Mouse (Mus musculus) olfactory bulb, adult 2 months (tissue): Measurements from ENCODE around the gene Rfx8. TPM values are rescaled to one million over a fixed set of nuclear protein-coding genes. Genes with fewer than 3 reads are reported as not detected.

Experiments used
- H3K27ac ChIP-seq: fragments of 200-500 bp; 2 replicates; pipeline ENCODE4 v1.5.1; 2012; ENCODE audit warnings: low read depth, low read length; ENCODE audit not compliant: insufficient read depth
- H3K4me1 ChIP-seq: fragments of 200-500 bp; 2 replicates; pipeline ENCODE4 v1.6.1; 2012; ENCODE audit warnings: low read length; ENCODE audit not compliant: control insufficient read depth, insufficient read depth
- H3K4me3 ChIP-seq: fragments of 200-500 bp; 2 replicates; pipeline ENCODE4 v1.5.1; 2012; ENCODE audit warnings: mild to moderate bottlenecking, low read depth, low read length, moderate library complexity; ENCODE audit not compliant: insufficient read depth
- CTCF ChIP-seq: fragments of 200-500 bp; IDR thresholded peaks from 2 replicates; pipeline ENCODE4 v1.5.1; 2012; ENCODE audit warnings: low read depth, mild to moderate bottlenecking, low read length, moderate library complexity; ENCODE audit not compliant: insufficient read depth
- POLR2A ChIP-seq: fragments of 200-500 bp; IDR thresholded peaks from 2 replicates; pipeline ENCODE4 v1.6.1; 2012; ENCODE audit warnings: mild to moderate bottlenecking, low read depth, low read length, moderate library complexity; ENCODE audit not compliant: insufficient read depth
- WGBS: fragments of 180-500 bp; shearing (Covaris S2); methylation state at CpG from one replicate; pipeline ENCODE4 v1.1.7; 2018; 5-methylcytosine and 5-hydroxymethylcytosine counted together
- polyA plus RNA-seq: library from polyadenylated mRNA; stranded (reverse); fragments of >200 nt; gene quantifications from 2 replicates; pipeline ENCODE4 v1.2.4, GENCODE M21; 2012; ENCODE audit warnings: low replicate concordance; ENCODE audit not compliant: missing spikeins, insufficient read depth, insufficient read length

The Rfx8 gene
- polyA plus RNA-seq, 1 experiment, result not detected

GRCm38 (mm10) chr1:39615526-39615925 is 105.3 kb downstream of the Rfx8 start:
- Histone ChIP-seq H3K4me1 (no peaks in the 10 kb centered on the region), H3K27ac (no peak overlapping the region), H3K4me3 (no peak overlapping the region)
- 83% methylated on average over 6 of the region's 6 CpGs for WGBS
- TF ChIP-seq CTCF (no peak), POLR2A (no peak)

Other genes with a start within 250 kb of the Rfx8 start
- gene Tbc1d8, start 242.2 kb downstream of the Rfx8 start, polyA plus RNA-seq, result not detected in 2 replicates
- gene Cnot11, start 186.0 kb downstream of the Rfx8 start, polyA plus RNA-seq, result not detected in 2 replicates
- not detected in 2 replicates for gene Rnf149, start 143.6 kb downstream of the Rfx8 start, polyA plus RNA-seq
- gene Creg2, start 69.5 kb downstream of the Rfx8 start, polyA plus RNA-seq, result not detected in 2 replicates
- not detected in 2 replicates for gene Gm3646, start 84.3 kb upstream of the Rfx8 start, polyA plus RNA-seq
- 300 and 913 TPM in 2 replicates for gene Map4k4, start 179.9 kb upstream of the Rfx8 start, polyA plus RNA-seq